28 mouse cellular contexts compared by ENCODE assay signal in the genomic region with DNA sequence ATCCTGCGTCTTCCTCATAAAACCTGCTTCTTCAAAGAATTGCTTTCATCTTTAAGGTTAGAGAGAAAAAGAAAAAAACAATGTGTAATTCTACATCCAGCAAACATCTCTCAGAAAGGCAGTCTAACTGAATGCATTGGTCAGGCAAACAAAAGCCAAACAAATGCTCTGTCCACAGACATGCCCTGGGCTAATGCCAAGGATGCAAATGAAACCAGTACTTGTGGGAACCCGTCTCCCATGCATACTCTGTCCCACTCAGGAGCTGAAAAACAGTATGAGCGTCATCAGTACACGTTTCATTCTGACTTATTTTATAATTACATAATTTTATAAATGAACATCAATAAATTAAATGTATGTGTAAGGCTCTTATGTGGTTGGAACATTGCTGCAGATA.
DNase-seq lines count a peak whose midpoint lies in the region; ATAC-seq and TF ChIP-seq lines count a peak whose summit lies in the region.
"Had no signal": no experiment of that assay in that cellular context is flagged by ENCODE, and none has a peak within 500 bp of the region (broad histone marks: within the 10 kb centered on the region; RNA-seq: fewer than 3 reads in every experiment).

No protein-coding gene starts in this region.

- H3K27me3 ChIP-seq in hindbrain, postnatal 0 days (ENCODE audit: insufficient read depth, low read length), result no peaks in the 10 kb centered on the region
- no peaks in the 10 kb centered on the region for H3K27me3 ChIP-seq in hindbrain, embryonic 13.5 days
- H3K27me3 ChIP-seq: embryonic facial prominence, embryonic 12.5 days; heart, embryonic 12.5 days; hindbrain, embryonic 15.5 days; intestine, embryonic 15.5 days; liver, embryonic 12.5 days; megakaryocyte, embryonic 14.5 days; midbrain, embryonic 13.5 days; neural tube, embryonic 12.5 days had no signal

- 44% methylated on average over 4 of the region's 4 CpGs for WGBS in hindbrain, postnatal 0 days
- WGBS in hindbrain, embryonic 13.5 days, result 71% methylated on average over 4 of the region's 4 CpGs

- H3K9ac ChIP-seq in hindbrain, postnatal 0 days (replicated peaks; ENCODE audit: low read length), result no peak overlapping the region
- no peak overlapping the region for H3K9ac ChIP-seq in hindbrain, embryonic 13.5 days
- H3K9ac ChIP-seq: embryonic facial prominence, embryonic 12.5 days; heart, embryonic 12.5 days; hindbrain, embryonic 15.5 days; intestine, embryonic 15.5 days; liver, embryonic 12.5 days; liver, postnatal 0 days; midbrain, embryonic 13.5 days; neural tube, embryonic 12.5 days had no signal

- H3K27ac ChIP-seq in hindbrain, postnatal 0 days, result no peak overlapping the region
- no peak overlapping the region for H3K27ac ChIP-seq in hindbrain, embryonic 13.5 days
- H3K27ac ChIP-seq: embryonic facial prominence, embryonic 12.5 days; heart, adult 2 months; hindbrain, embryonic 15.5 days; intestine, embryonic 15.5 days; layer of hippocampus, adult 2 months; left cerebral cortex, adult 2 months; liver, embryonic 12.5 days; midbrain, embryonic 13.5 days; neural tube, embryonic 12.5 days had no signal

- no peak overlapping the region for H3K4me3 ChIP-seq in hindbrain, postnatal 0 days (ENCODE audit: low read length)
- H3K4me3 ChIP-seq in hindbrain, embryonic 13.5 days, result no peak overlapping the region
- H3K4me3 ChIP-seq: embryonic facial prominence, embryonic 12.5 days; heart, adult 2 months; heart, embryonic 12.5 days; hindbrain, embryonic 15.5 days; intestine, embryonic 15.5 days; layer of hippocampus, adult 2 months; left cerebral cortex, adult 2 months; liver, embryonic 12.5 days; megakaryocyte, embryonic 14.5 days; midbrain, embryonic 13.5 days; neural tube, embryonic 12.5 days had no signal

- DNase-seq in hindbrain, postnatal 0 days (ENCODE audit: low spot score), result peak; percentile 62
- peak; percentile 33 for DNase-seq in Muller cell, postnatal 12 days (ENCODE audit: inconsistent ontology term)
- DNase-seq in brain, adult 2 months (ENCODE audit: low read depth, low spot score), result peak; percentile 57
- peak; percentile 44 to 70 for DNase-seq in cerebellum, postnatal 25 days
- DNase-seq in natural killer cell, adult 2 months (ENCODE audit: low spot score in 2 of 2), result no peak
- DNase-seq: adrenal gland, adult 8-10 months; B cell, adult 2 months; embryo, embryonic 11 days; gastrocnemius, postnatal 25 days; heart, adult 2 months; heart, postnatal 4 days; kidney, adult 2 months; kidney, postnatal 36 days; liver, postnatal 0 days; lung, postnatal 36 days; right cerebral cortex, postnatal 14 days had no signal

- 0 out of 2 replicates have a peak, but pooled peaks have one; percentile 35 for ATAC-seq in hindbrain, postnatal 0 days
- ATAC-seq in hindbrain, embryonic 13.5 days (ENCODE audit: low FRiP score), result no peak
- ATAC-seq: forebrain, embryonic 14.5 days; intestine, embryonic 15.5 days; liver, embryonic 12.5 days; liver, postnatal 0 days; midbrain, embryonic 13.5 days had no signal

- H3K36me3 ChIP-seq in hindbrain, postnatal 0 days (ENCODE audit: insufficient read depth, low read length), result no peaks in the 10 kb centered on the region
- no peaks in the 10 kb centered on the region for H3K36me3 ChIP-seq in hindbrain, embryonic 13.5 days
- H3K36me3 ChIP-seq: embryonic facial prominence, embryonic 12.5 days; heart, embryonic 12.5 days; hindbrain, embryonic 15.5 days; intestine, embryonic 15.5 days; liver, embryonic 12.5 days; midbrain, embryonic 13.5 days; neural tube, embryonic 12.5 days had no signal

- no peak for TF ChIP-seq CTCF in hindbrain, postnatal 0 days (IDR thresholded peaks at IDR 0.05; ENCODE audit: low read depth)

- peaks cover 5% of the 10 kb centered on the region; the same call in 1 of the 2 replicates for H3K4me1 ChIP-seq in hindbrain, postnatal 0 days (ENCODE audit: insufficient read depth, low read length)
- 0 out of 2 replicates have a peak, but pooled peaks cover 8% of the 10 kb centered on the region for H3K4me1 ChIP-seq in hindbrain, embryonic 13.5 days (replicated peaks)
- H3K4me1 ChIP-seq: embryonic facial prominence, embryonic 12.5 days; heart, embryonic 12.5 days; intestine, embryonic 15.5 days; liver, embryonic 12.5 days; megakaryocyte, embryonic 14.5 days; midbrain, embryonic 13.5 days had no signal

- H3K9me3 ChIP-seq in hindbrain, postnatal 0 days (ENCODE audit: low read length), result no peaks in the 10 kb centered on the region
- no peaks in the 10 kb centered on the region for H3K9me3 ChIP-seq in hindbrain, embryonic 13.5 days
- H3K9me3 ChIP-seq: embryonic facial prominence, embryonic 12.5 days; heart, embryonic 12.5 days; hindbrain, embryonic 15.5 days; intestine, embryonic 15.5 days; midbrain, embryonic 13.5 days; neural tube, embryonic 12.5 days had no signal

- no peak overlapping the region for H3K4me2 ChIP-seq in hindbrain, postnatal 0 days (ENCODE audit: low read depth, low read length)
- H3K4me2 ChIP-seq in hindbrain, embryonic 13.5 days, result no peak overlapping the region
- H3K4me2 ChIP-seq: embryonic facial prominence, embryonic 12.5 days; heart, embryonic 12.5 days; hindbrain, embryonic 15.5 days; intestine, embryonic 15.5 days; liver, embryonic 12.5 days; midbrain, embryonic 13.5 days; neural tube, embryonic 12.5 days had no signal

Comparison
In these comparisons a context has a peak if more than half of its experiments do, and no peak if none do; other contexts are left out.
1. DNase-seq: peak in hindbrain, postnatal 0 days (single experiment), Muller cell, postnatal 12 days (single experiment), brain, adult 2 months (single experiment) and cerebellum, postnatal 25 days (2 of 2); none in natural killer cell, adult 2 months (0 of 2).